Mouse (Mus musculus) testis, adult 2 months (tissue): ENCODE data around the gene Tnfsf13. TPM values are rescaled to one million over a fixed set of nuclear protein-coding genes. Genes with fewer than 3 reads are reported as not detected.

Experiments used
- H3K27ac ChIP-seq: fragments of 200-500 bp; 2 replicates; pipeline ENCODE4 v1.5.1; 2012; ENCODE audit warnings: low read depth, low read length; ENCODE audit not compliant: control insufficient read depth, insufficient read depth
- H3K27me3 ChIP-seq: fragments of 200-500 bp; 2 replicates; pipeline ENCODE4 v1.6.1; 2012; ENCODE audit warnings: mild to moderate bottlenecking, low read length, moderate library complexity; ENCODE audit not compliant: control insufficient read depth, insufficient read depth
- H3K36me3 ChIP-seq: fragments of 200-500 bp; 2 replicates; pipeline ENCODE4 v1.6.1; 2012; ENCODE audit warnings: mild to moderate bottlenecking, low read length; ENCODE audit not compliant: control insufficient read depth, insufficient read depth
- H3K4me1 ChIP-seq: fragments of 200-500 bp; 2 replicates; pipeline ENCODE4 v1.6.1; 2012; ENCODE audit warnings: low read length; ENCODE audit not compliant: control insufficient read depth, insufficient read depth
- H3K4me3 ChIP-seq: fragments of 200-500 bp; 2 replicates; pipeline ENCODE4 v1.5.1; 2012; ENCODE audit warnings: low read depth, mild to moderate bottlenecking, low read length, moderate library complexity, mixed read lengths; ENCODE audit not compliant: control insufficient read depth
- CTCF ChIP-seq: fragments of 200-500 bp; IDR thresholded peaks from 2 replicates; pipeline ENCODE4 v1.5.1; 2012; ENCODE audit warnings: low read depth, mild to moderate bottlenecking, inconsistent platforms, low read length, moderate library complexity; ENCODE audit not compliant: control insufficient read depth, insufficient read depth, insufficient replicate concordance
- POLR2A ChIP-seq: fragments of 200-500 bp; IDR thresholded peaks from 2 replicates; pipeline ENCODE4 v1.6.1; 2012; ENCODE audit warnings: low read depth, mild to moderate bottlenecking, inconsistent platforms, low read length, moderate library complexity; ENCODE audit not compliant: control insufficient read depth
- polyA plus RNA-seq: library from polyadenylated mRNA; depleted of rRNA; stranded (reverse); fragments of >200 nt; gene quantifications from 2 replicates; pipeline ENCODE4 v1.2.3, GENCODE M21; 2012

The Tnfsf13 gene
- polyA plus RNA-seq, 1 experiment, result 5.6 TPM

DNA sequence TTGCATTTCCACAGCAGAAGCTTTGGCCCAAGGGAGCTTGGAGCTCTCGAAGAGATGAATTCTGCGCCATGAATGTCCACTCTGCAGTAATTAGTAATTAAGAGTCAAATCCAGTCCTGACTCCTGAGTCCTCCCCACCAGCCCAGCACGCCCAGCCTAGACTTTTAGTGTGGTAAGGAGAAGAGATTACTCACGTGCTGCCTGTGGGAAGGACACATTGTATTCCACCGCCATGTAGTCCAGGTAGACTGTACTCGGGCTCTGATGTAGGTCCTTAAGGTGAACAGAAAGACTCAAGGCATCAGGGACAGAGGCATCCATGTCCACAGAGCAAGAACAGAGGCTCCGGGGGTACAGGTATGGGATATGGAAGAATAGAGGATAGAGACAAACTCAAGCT lies 20.7 kb downstream of the Tnfsf13 start:
- TF ChIP-seq CTCF, result no peak
- Histone ChIP-seq H3K4me1 (peaks cover 6% of the 10 kb centered on the region), H3K4me3 (no peak overlapping the region), H3K27me3 (no peaks in the 10 kb centered on the region), H3K27ac (no peak overlapping the region), H3K36me3 (peaks cover 1% of the 10 kb centered on the region; the same call in 1 of the 2 replicates)

DNA sequence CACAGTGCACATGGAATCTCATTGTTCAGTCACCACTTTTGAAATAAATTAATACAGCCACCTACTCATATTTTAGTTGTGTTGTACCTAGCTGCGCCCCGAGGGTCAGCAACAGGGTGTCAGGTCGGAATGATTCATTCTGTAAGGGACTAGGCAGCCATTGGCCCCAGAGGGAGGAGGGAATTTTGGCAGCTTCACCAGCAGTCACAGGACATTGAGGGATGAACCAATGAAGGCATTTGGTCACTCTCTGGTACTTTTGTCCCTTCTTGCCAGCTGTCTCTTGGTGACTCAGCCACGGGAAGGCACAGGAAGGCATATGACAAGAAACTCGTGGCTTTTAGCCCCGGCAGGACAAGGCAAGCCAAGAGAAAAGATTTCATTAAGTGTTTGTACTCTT lies 21.8 kb downstream of the Tnfsf13 start:
- Histone ChIP-seq H3K4me1 (peaks cover 6% of the 10 kb centered on the region), H3K4me3 (no peak overlapping the region), H3K27ac (no peak overlapping the region), H3K27me3 (no peaks in the 10 kb centered on the region), H3K36me3 (peaks cover 1% of the 10 kb centered on the region; the same call in 1 of the 2 replicates)
- TF ChIP-seq CTCF (no peak), POLR2A (no peak)

DNA sequence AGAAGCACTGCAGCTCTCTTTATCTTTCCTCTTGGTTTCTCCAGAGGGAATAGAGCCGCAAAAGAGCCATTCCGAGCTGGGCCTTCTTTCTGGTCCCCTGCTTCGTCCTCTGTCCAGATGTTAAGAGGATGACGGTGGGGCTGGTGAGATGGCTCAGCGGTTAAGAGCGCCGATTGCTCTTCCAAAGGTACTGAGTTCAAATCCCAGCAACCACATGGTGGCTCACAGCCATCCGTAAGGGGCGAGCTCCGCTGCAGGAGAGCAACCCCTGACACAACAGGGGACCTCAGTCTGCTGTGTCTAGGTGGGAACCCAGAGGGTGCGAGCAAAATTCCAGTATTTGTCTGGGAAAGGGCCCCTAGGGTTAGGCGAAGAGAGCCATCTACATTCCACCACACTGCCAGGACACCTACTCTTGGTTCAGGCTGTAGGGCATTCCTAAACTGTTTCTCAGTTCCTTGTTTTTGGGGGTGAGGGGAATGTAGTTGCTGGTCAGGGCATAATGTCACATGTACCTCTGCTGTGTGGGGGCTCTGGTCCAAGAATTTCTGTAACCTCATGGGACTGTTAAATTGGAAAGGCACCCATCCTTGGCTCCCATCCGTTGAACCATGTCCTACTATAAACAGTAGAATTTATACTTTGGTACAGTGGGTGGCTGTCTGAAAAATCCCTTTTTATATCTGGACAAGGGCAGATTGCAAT lies 22.5 kb downstream of the Tnfsf13 start:
- Histone ChIP-seq H3K4me3 (peak overlapping the region; percentile 98), H3K27ac (peak overlapping the region; percentile 99), H3K36me3 (no peaks in the 10 kb centered on the region), H3K4me1 (peaks cover 6% of the 10 kb centered on the region), H3K27me3 (no peaks in the 10 kb centered on the region)
- TF ChIP-seq POLR2A, result no peak
- no peak for TF ChIP-seq CTCF

DNA sequence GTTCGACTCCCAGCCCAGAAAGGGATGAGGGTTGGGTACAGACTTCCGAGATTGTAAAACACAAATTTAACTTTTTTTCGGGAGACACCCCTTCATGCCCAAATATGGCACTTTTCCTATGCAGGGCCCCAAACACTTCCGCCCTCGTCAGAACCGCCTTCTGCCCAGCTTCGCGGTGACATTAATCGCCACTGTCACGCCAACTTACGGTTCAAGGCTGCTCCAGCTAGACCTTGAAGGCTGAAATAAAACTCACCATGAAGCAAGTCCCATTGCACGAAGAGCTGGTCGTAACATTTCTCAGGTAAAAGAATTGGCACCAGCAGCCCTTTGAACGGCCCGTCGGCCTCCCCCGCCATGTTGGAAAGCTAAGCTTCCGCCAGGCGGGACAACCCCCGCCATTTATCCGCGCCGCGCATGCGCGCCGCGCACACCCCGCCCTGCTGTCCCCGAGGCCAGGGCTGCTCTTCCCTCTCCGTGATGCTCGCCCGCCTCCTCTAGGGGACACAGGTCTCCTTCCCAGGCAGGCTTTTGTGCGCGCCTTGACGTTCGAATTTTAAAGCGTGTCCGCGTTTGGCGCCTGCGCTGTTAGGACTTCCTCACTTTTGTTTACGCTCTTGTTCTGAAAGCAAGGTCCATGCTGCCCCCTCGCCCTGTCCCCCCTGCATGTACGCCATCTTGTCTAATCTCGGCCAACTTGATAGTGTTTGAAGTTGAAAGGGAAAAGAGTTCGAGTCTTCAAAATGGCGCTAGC lies 23.2 kb downstream of the Tnfsf13 start, which contains the start of gene Mpdu1:
Gene Mpdu1, minus strand, starts transcription at position 430 of the 754 bp plus-strand sequence.
- TF ChIP-seq CTCF (no peak), POLR2A (peak; percentile 89)
- peaks cover 6% of the 10 kb centered on the region for H3K4me1 ChIP-seq
- H3K27ac ChIP-seq, result peak within 1 kb of the TSS; percentile 99
- H3K27me3 ChIP-seq, result no peaks in the 10 kb centered on the region
- H3K36me3 ChIP-seq, result no peaks in the 10 kb centered on the region
- peak within 1 kb of the TSS; percentile 98 for H3K4me3 ChIP-seq

DNA sequence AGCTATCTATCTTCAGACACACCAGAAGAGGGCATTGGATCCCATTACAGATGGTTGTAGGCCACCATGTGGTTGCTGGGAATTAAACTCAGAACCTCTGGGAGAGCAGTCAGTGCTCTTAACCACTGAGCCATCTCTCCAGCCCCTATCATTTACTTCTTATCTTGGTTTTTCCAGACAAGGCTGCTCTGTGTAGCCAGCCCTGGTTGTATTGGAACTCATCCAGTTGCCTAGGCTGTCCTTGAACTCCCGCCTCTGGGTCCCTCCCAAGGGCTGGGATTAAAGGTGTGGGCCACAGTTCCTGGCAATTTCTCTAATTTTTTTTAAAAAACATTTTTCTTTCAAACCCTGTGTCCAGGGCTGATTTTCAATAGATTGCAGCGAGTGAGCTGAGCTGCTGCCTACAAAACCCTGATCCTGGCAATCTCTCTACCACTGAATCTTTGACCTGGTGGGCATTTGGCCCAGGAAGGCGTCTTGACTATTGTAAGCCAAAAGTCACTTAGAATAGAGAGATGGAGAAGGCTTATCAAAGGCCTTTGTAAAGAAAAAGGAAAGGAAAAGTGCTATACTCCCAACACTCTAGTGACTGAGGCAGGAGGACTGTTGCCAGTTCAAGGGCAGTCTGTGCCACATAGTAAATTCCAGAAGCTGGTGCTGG lies 24.2 kb downstream of the Tnfsf13 start:
- H3K27ac ChIP-seq, result peak overlapping the region; percentile 31; the same call in 1 of the 2 replicates
- no peaks in the 10 kb centered on the region for H3K36me3 ChIP-seq
- peak overlapping the region; percentile 98 for H3K4me3 ChIP-seq
- TF ChIP-seq CTCF (no peak), POLR2A (no peak)
- peaks cover 6% of the 10 kb centered on the region for H3K4me1 ChIP-seq
- H3K27me3 ChIP-seq, result no peaks in the 10 kb centered on the region

DNA sequence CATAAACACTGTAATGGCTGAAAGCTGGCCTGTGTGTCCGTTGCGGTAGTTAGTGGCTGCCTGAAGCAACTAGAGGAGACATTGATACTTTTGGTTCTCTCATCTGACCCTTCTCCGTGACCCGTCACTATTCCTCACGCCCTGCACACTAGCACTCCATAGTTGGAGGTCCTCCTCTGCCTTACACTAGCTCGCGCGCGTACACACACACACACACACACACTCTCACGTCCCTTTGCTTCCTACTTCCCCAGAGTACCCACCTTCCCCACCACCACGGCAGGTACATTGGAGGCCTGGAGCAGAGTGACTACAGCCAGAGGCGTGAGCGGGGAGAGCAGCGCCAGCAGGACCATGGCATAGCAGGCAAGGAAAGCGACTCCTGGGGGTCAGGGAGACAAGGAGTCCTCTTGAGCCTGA lies 28.1 kb downstream of the Tnfsf13 start:
- Histone ChIP-seq H3K27me3 (no peaks in the 10 kb centered on the region), H3K4me1 (peaks cover 18% of the 10 kb centered on the region), H3K36me3 (no peaks in the 10 kb centered on the region), H3K4me3 (no peak overlapping the region), H3K27ac (no peak overlapping the region)
- TF ChIP-seq CTCF (no peak), POLR2A (no peak)
